Mouse (Mus musculus) stomach, embryonic 14.5 days (tissue): ENCODE results near the gene Tdgf1. TPM values are rescaled to one million over a fixed set of nuclear protein-coding genes. Genes with fewer than 3 reads are reported as not detected.

Source experiments
- microRNA-seq: library from miRNA; unstranded; fragments of <30 nt; microRNA quantifications from one replicate; pipeline ENCODE4, GENCODE M21; 2016
- polyA plus RNA-seq: library from polyadenylated mRNA; unstranded; fragments of >200 nt; fragmentation: Nextera tagmentation; extraction: Ambion mirVana; gene quantifications from 2 replicates; pipeline ENCODE4 v1.2.1, GENCODE M21; 2014

Gene Tdgf1
- polyA plus RNA-seq, 1 experiment from 2014 or later, result not detected

Small RNAs within 50 kb of the gene (microRNA-seq; reads per million reads assigned to microRNA genes)
- gene Gm24269, result not detected

Other genes starting within 250 kb of the Tdgf1 start
- 0.72 and 1.0 TPM in 2 replicates for gene Myl3, start 204.3 kb downstream of the Tdgf1 start, polyA plus RNA-seq
- gene Pth1r, start 199.0 kb downstream of the Tdgf1 start, polyA plus RNA-seq, result 19.0 and 19.8 TPM in 2 replicates
- gene Prss42, start 148.0 kb downstream of the Tdgf1 start, polyA plus RNA-seq, result 0.16 TPM in 1 of 2 replicates, not detected in the other
- not detected in 2 replicates for gene Prss44, start 132.2 kb downstream of the Tdgf1 start, polyA plus RNA-seq
- not detected in 2 replicates for gene Prss43, start 119.5 kb downstream of the Tdgf1 start, polyA plus RNA-seq
- not detected in 2 replicates for gene Prss45, start 111.6 kb downstream of the Tdgf1 start, polyA plus RNA-seq
- gene Prss46, start 101.7 kb downstream of the Tdgf1 start, polyA plus RNA-seq, result not detected in 2 replicates
- 0.55 TPM in 1 of 2 replicates, not detected in the other for gene Prss50, start 88.2 kb downstream of the Tdgf1 start, polyA plus RNA-seq
- gene Als2cl, start 66.3 kb downstream of the Tdgf1 start, polyA plus RNA-seq, result 4.9 and 5.8 TPM in 2 replicates
- gene Tmie, start 66.0 kb downstream of the Tdgf1 start, polyA plus RNA-seq, result 0.38 and 0.67 TPM in 2 replicates
- gene Fam240a, start 29.3 kb downstream of the Tdgf1 start, polyA plus RNA-seq, result not detected in 2 replicates
- gene Lrrc2, start 5.4 kb upstream of the Tdgf1 start, polyA plus RNA-seq, result not detected in 2 replicates
- 0.38 TPM in 1 of 2 replicates, not detected in the other for gene Rtp3, start 44.4 kb upstream of the Tdgf1 start, polyA plus RNA-seq
- gene Ltf, start 73.1 kb upstream of the Tdgf1 start, polyA plus RNA-seq, result 2.2 and 3.1 TPM in 2 replicates
- 1.0 and 2.2 TPM in 2 replicates for gene Ccrl2, start 111.4 kb upstream of the Tdgf1 start, polyA plus RNA-seq
- gene Lrrfip2, start 171.4 kb upstream of the Tdgf1 start, polyA plus RNA-seq, result 34.5 and 35.0 TPM in 2 replicates